Mouse (Mus musculus): ENCODE results near the gene 4930402K13Rik. TPM values are rescaled to one million over a fixed set of nuclear protein-coding genes. Genes with fewer than 3 reads are reported as not detected.
"Not testable (repeated sequence)": the region's sequence is repeated elsewhere in the genome, so short reads cannot be mapped to it uniquely, and the experiment has no call there.

Gene 4930402K13Rik
- polyA plus RNA-seq (2015; fragmentation: Nextera tagmentation; extraction: Ambion mirVana): not detected in 2 replicates

GRCm38 (mm10) chrX:9104262-9104661, at the start of gene 4930402K13Rik:
Gene 4930402K13Rik (plus strand): TSS chrX:9104562.
- no peak within 1 kb of the TSS for H3K27ac ChIP-seq (ENCODE audit: low read length)
- no peak for ATAC-seq (ENCODE audit: low FRiP score, low TSS enrichment)
- no peaks in the 10 kb centered on the region for H3K9me3 ChIP-seq (ENCODE audit: low read length)
- no peak within 1 kb of the TSS for H3K9ac ChIP-seq (replicated peaks; ENCODE audit: low read length)
- H3K4me1 ChIP-seq (ENCODE audit: insufficient read depth, low read length): no peaks in the 10 kb centered on the region
- 96% methylated on average over 6 of the region's 6 CpGs for WGBS
- H3K4me3 ChIP-seq (ENCODE audit: low read length): no peak within 1 kb of the TSS
- no peaks in the 10 kb centered on the region for H3K36me3 ChIP-seq (ENCODE audit: insufficient read depth, low read length)
- no peaks in the 10 kb centered on the region for H3K27me3 ChIP-seq (ENCODE audit: insufficient read depth, low read length)
- H3K4me2 ChIP-seq (replicated peaks; ENCODE audit: low read depth, low read length): no peak within 1 kb of the TSS

DNA sequence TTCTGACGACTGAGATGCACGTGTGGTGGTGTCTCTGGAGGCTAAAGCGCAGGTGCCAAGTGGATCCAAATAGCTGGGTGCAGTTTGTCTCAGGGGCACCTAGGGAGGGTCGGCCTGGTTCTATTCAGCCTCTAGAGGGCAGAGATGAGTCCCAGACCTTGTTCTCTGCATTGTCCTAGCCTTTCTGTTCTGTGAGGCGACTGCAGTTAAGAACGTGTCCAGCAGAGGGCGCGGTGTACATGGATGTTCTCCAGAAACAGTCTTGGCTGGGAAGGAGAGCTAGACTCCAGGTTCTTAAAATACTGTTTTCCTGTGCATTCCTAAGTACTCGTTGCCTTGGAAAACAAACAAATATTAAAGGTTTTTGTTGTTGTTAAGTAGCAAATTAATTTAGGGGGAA, 43.4 kb upstream of the 4930402K13Rik start:
- not testable (repeated sequence) for H3K36me3 ChIP-seq (ENCODE audit: insufficient read depth, low read length); H3K4me3 ChIP-seq (ENCODE audit: low read length); H3K9ac ChIP-seq (replicated peaks; ENCODE audit: low read length); H3K4me1 ChIP-seq (ENCODE audit: insufficient read depth, low read length); H3K9me3 ChIP-seq (ENCODE audit: low read length); H3K27me3 ChIP-seq (ENCODE audit: insufficient read depth, low read length); H3K4me2 ChIP-seq (replicated peaks; ENCODE audit: low read depth, low read length); H3K27ac ChIP-seq (ENCODE audit: low read length); ATAC-seq (ENCODE audit: low FRiP score, low TSS enrichment)
- 26% methylated on average over 7 of the region's 9 CpGs for WGBS

DNA sequence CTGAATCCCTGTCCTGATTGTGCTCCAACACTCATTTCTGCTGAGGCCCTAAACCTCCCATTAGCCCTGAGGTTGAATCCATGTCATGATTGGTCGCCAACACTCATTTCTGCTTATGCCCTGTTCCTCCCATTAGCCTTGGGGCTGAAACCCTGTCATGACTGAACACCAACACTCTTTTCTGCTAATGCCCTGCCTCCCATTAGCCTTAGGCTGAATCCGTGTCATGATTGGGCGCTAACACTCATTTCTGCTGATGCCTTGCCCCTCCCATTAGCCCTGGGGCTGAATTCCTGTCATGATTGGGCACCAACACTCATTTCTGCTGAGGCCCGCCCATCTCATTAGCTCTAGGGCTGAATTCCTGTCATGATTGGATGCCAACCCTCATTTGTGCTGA, 42.3 kb upstream of the 4930402K13Rik start:
- Histone ChIP-seq H3K27ac (ENCODE audit: low read length) (no peak overlapping the region), H3K4me3 (ENCODE audit: low read length) (no peak overlapping the region), H3K27me3 (ENCODE audit: insufficient read depth, low read length) (no peaks in the 10 kb centered on the region), H3K9me3 (ENCODE audit: low read length) (0 out of 2 replicates have a peak, but pooled peaks cover 10% of the 10 kb centered on the region), H3K4me2 (replicated peaks; ENCODE audit: low read depth, low read length) (no peak overlapping the region), H3K36me3 (ENCODE audit: insufficient read depth, low read length) (no peaks in the 10 kb centered on the region), H3K9ac (replicated peaks; ENCODE audit: low read length) (no peak overlapping the region), H3K4me1 (ENCODE audit: insufficient read depth, low read length) (no peaks in the 10 kb centered on the region)
- whole genome bisulfite sequencing: 88% methylated on average over 4 of the region's 4 CpGs
- no peak for ATAC-seq (ENCODE audit: low FRiP score, low TSS enrichment)

DNA sequence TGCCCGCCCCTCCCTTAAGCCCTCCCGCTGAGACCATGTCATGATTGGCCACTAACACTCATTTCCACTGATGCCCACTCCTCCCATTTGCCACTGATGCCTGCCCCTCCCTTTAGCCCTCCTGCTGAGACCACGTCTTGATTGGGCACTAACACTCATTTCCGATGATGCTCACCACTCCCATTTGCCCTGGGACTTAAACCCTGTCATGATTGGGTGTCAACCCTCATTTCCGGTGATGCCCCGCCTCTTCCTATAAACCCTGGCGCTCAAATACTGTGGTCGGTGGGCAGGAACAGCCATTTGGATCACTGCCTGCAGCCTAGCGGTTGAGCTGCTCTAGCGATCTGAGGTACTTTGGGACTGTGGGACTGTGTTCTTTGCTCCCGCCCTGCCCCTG, 41.6 kb upstream of the 4930402K13Rik start, which contains the start of gene Fthl17f:
Fthl17f (plus strand) TSS at position 301 of the 400 bp plus-strand sequence.
- not testable (repeated sequence) for H3K36me3 ChIP-seq (ENCODE audit: insufficient read depth, low read length); H3K4me1 ChIP-seq (ENCODE audit: insufficient read depth, low read length); H3K27me3 ChIP-seq (ENCODE audit: insufficient read depth, low read length); H3K9ac ChIP-seq (replicated peaks; ENCODE audit: low read length); H3K4me2 ChIP-seq (replicated peaks; ENCODE audit: low read depth, low read length); H3K4me3 ChIP-seq (ENCODE audit: low read length); H3K27ac ChIP-seq (ENCODE audit: low read length); ATAC-seq (ENCODE audit: low FRiP score, low TSS enrichment); H3K9me3 ChIP-seq (ENCODE audit: low read length)
- WGBS: 91% methylated on average over 11 of the region's 11 CpGs

- H3K4me1 ChIP-seq (ENCODE audit: insufficient read depth, low read length); H3K36me3 ChIP-seq (ENCODE audit: insufficient read depth, low read length); H3K27me3 ChIP-seq (ENCODE audit: insufficient read depth, low read length); H3K27ac ChIP-seq (ENCODE audit: low read length); H3K4me3 ChIP-seq (ENCODE audit: low read length); H3K9ac ChIP-seq (replicated peaks; ENCODE audit: low read length); H3K4me2 ChIP-seq (replicated peaks; ENCODE audit: low read depth, low read length); H3K9me3 ChIP-seq (ENCODE audit: low read length): not testable (repeated sequence)
- WGBS: 8% methylated on average over 8 of the region's 10 CpGs
- peak; percentile 54; the same call in 1 of the 2 replicates for ATAC-seq (ENCODE audit: low FRiP score, low TSS enrichment)
Measured at GRCm38 (mm10) chrX:9077699-9078098, 26.7 kb upstream of the 4930402K13Rik start.

DNA sequence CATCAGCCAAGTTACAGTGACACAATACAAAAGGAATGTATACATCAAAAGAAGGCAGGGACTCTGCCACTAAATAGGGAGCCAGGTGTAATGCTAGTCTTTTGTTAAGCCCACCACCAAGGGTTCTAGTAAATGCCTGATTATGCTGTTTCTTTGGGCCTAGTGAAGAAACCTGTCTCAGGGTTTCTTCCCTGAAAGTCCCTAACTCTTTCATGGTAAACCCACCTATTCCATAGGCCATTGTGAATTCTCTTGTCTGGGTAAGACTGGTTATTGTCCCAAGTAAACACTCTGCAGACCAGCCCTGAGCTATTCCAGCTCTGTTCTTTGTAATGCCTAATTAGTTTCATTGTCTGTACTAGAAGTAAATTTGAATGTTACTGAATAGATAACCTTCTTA, 9.3 kb upstream of the 4930402K13Rik start:
- H3K9me3 ChIP-seq (ENCODE audit: low read length); H3K27me3 ChIP-seq (ENCODE audit: insufficient read depth, low read length); H3K27ac ChIP-seq (ENCODE audit: low read length); H3K4me3 ChIP-seq (ENCODE audit: low read length); H3K4me2 ChIP-seq (replicated peaks; ENCODE audit: low read depth, low read length); H3K4me1 ChIP-seq (ENCODE audit: insufficient read depth, low read length); H3K9ac ChIP-seq (replicated peaks; ENCODE audit: low read length); ATAC-seq (ENCODE audit: low FRiP score, low TSS enrichment); H3K36me3 ChIP-seq (ENCODE audit: insufficient read depth, low read length): not testable (repeated sequence)

- no peaks in the 10 kb centered on the region for H3K9me3 ChIP-seq (ENCODE audit: low read length)
- no peak overlapping the region for H3K27ac ChIP-seq (ENCODE audit: low read length)
- no peaks in the 10 kb centered on the region for H3K27me3 ChIP-seq (ENCODE audit: insufficient read depth, low read length)
- H3K36me3 ChIP-seq (ENCODE audit: insufficient read depth, low read length): no peaks in the 10 kb centered on the region
- no peak for ATAC-seq (ENCODE audit: low FRiP score, low TSS enrichment)
- H3K9ac ChIP-seq (replicated peaks; ENCODE audit: low read length): no peak overlapping the region
- WGBS: 62% methylated on average over 2 of the region's 2 CpGs
- H3K4me2 ChIP-seq (replicated peaks; ENCODE audit: low read depth, low read length): no peak overlapping the region
- no peaks in the 10 kb centered on the region for H3K4me1 ChIP-seq (ENCODE audit: insufficient read depth, low read length)
- no peak overlapping the region for H3K4me3 ChIP-seq (ENCODE audit: low read length)
Measured at GRCm38 (mm10) chrX:9110381-9110780, 6.0 kb downstream of the 4930402K13Rik start.

DNA sequence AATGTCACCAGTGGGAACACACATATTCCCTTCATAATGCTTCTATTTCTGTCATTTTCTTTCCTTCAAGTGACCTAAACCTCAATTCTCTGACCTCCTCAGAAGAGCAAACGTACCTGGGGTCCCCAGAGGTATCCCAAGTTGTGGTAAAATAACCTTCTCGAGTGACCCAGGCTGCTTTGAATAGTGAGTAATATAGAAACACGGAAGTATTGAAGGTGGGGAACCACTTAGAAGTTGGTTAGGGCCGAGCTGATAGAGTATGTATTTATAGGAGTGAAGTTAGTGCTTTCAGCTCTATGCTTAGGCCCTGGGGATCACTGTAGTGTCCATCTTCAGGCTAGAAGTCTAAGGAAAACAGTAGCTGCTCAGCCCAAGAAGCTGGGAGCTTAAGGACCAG, 20.6 kb downstream of the 4930402K13Rik start:
- H3K4me2 ChIP-seq (replicated peaks; ENCODE audit: low read depth, low read length): no peak overlapping the region
- H3K4me1 ChIP-seq (ENCODE audit: insufficient read depth, low read length): no peaks in the 10 kb centered on the region
- H3K27me3 ChIP-seq (ENCODE audit: insufficient read depth, low read length): no peaks in the 10 kb centered on the region
- 59% methylated on average over 4 of the region's 4 CpGs for WGBS
- H3K4me3 ChIP-seq (ENCODE audit: low read length): no peak overlapping the region
- H3K9ac ChIP-seq (replicated peaks; ENCODE audit: low read length): no peak overlapping the region
- no peaks in the 10 kb centered on the region for H3K36me3 ChIP-seq (ENCODE audit: insufficient read depth, low read length)
- no peak overlapping the region for H3K27ac ChIP-seq (ENCODE audit: low read length)
- H3K9me3 ChIP-seq (ENCODE audit: low read length): no peaks in the 10 kb centered on the region
- no peak for ATAC-seq (ENCODE audit: low FRiP score, low TSS enrichment)

GRCm38 (mm10) chrX:9128317-9128831, 24.0 kb downstream of the 4930402K13Rik start:
- ATAC-seq (ENCODE audit: low FRiP score, low TSS enrichment): peak; percentile 70; the same call in 1 of the 2 replicates
- no peaks in the 10 kb centered on the region for H3K4me1 ChIP-seq (ENCODE audit: insufficient read depth, low read length)
- H3K27ac ChIP-seq (ENCODE audit: low read length): no peak overlapping the region
- WGBS: 47% methylated on average over 7 of the region's 7 CpGs
- H3K36me3 ChIP-seq (ENCODE audit: insufficient read depth, low read length): no peaks in the 10 kb centered on the region
- no peak overlapping the region for H3K4me3 ChIP-seq (ENCODE audit: low read length)
- H3K9ac ChIP-seq (replicated peaks; ENCODE audit: low read length): no peak overlapping the region
- H3K27me3 ChIP-seq (ENCODE audit: insufficient read depth, low read length): no peaks in the 10 kb centered on the region
- no peaks in the 10 kb centered on the region for H3K9me3 ChIP-seq (ENCODE audit: low read length)
- H3K4me2 ChIP-seq (replicated peaks; ENCODE audit: low read depth, low read length): no peak overlapping the region

GRCm38 (mm10) chrX:9139290-9139948, 35.1 kb downstream of the 4930402K13Rik start:
- Histone ChIP-seq H3K9me3 (ENCODE audit: low read length) (no peaks in the 10 kb centered on the region), H3K4me2 (replicated peaks; ENCODE audit: low read depth, low read length) (no peak overlapping the region)
- WGBS: 74% methylated on average over 4 of the region's 4 CpGs

More at GRCm38 (mm10) chrX:9139290-9139948, 35.1 kb downstream of the 4930402K13Rik start:
- no peak overlapping the region for H3K27ac ChIP-seq (ENCODE audit: low read length)
- no peaks in the 10 kb centered on the region for H3K4me1 ChIP-seq (ENCODE audit: insufficient read depth, low read length)
- H3K36me3 ChIP-seq (ENCODE audit: insufficient read depth, low read length): no peaks in the 10 kb centered on the region
- no peak overlapping the region for H3K4me3 ChIP-seq (ENCODE audit: low read length)
- no peaks in the 10 kb centered on the region for H3K27me3 ChIP-seq (ENCODE audit: insufficient read depth, low read length)
- H3K9ac ChIP-seq (replicated peaks; ENCODE audit: low read length): no peak overlapping the region
- ATAC-seq (ENCODE audit: low FRiP score, low TSS enrichment): no peak
